Mouse (Mus musculus): ENCODE measurements around the gene Spic.
"Not testable (repeated sequence)": the region's sequence is repeated elsewhere in the genome, so short reads cannot be mapped to it uniquely, and the experiment has no call there.

The Spic gene

DNA sequence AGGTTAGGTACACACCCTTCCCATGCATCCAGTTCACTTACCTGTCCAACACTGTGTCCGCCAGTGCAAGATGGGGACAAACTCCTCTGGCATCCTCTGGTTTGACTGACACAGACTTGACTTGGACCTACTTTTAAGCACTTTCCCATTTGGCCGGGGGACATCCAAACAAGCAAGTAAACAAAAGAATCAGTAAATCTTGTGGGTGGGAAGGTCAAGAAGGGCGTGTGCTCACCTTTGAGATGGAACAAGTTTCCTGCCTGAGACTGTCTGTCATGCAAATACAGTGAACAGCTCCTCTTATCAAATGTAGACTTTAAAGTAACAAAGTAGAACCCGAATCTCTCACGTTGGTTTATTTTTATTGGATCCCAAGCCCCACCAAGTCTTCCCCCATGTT is at the start of gene Spic:
TSS of gene Spic (minus strand) at position 91 of the 400 bp plus-strand sequence.
- DNase-seq (ENCODE audit: extremely low read depth, insufficient read length, low spot score) = no peak

DNA sequence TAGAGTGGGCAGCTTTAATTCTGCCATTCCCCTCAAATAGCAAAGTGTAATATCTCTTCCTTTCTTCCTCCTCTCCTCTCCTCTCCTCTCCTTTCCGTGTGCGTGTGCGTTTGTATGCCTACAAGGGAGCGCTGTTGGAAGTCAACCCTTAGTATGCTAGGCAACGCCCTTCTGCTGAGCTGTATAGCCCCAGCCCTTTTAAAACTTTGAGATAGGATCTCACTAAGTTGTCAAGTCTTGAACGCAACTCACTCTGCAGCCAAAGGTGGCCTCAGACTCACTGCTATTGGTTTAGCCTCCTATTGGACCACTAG is 47.5 kb upstream of the Spic start:
- DNase-seq (ENCODE audit: extremely low read depth, insufficient read length, low spot score) = no peak

DNA sequence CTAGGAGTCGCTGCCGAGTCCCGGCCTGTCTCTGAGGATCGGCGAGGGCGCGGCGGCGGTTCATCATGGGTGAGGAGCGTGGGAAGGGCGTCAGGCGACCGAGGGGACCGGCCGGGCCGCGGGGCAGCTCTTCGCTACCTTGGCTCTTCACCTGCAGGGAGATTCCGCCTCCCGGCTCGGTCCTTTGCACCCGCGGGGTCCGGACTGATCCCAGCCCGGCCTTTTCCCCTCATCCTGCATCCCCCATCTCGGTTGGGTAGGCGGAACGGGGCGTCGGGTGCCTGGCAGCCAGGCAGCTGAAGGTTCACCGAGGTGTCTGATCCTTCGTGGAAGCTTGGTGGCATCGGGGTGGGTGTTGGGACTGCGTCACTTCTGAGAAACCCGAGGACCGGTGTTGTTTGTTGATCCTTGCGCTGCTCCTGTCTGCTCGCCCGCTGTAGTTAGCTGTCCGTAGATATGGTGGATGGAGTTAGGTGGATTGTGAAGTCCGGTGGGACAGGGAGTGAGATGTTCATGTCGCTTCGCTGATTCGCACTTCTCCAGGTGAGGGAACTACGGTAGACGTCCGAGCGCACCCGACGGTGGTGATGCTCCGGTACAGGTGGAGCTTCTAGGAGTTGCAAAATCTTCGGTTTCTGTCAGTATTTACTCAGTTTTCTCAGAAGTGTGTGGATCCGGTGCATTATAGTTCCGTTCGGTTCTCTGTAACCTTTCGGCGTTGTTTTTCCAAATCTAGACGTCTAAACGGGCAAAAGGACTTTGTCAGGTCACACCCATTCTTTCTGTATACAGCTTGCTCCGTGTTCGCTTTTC is 46.9 kb upstream of the Spic start:
- no peak for DNase-seq (ENCODE audit: extremely low read depth, insufficient read length, low spot score)

DNA sequence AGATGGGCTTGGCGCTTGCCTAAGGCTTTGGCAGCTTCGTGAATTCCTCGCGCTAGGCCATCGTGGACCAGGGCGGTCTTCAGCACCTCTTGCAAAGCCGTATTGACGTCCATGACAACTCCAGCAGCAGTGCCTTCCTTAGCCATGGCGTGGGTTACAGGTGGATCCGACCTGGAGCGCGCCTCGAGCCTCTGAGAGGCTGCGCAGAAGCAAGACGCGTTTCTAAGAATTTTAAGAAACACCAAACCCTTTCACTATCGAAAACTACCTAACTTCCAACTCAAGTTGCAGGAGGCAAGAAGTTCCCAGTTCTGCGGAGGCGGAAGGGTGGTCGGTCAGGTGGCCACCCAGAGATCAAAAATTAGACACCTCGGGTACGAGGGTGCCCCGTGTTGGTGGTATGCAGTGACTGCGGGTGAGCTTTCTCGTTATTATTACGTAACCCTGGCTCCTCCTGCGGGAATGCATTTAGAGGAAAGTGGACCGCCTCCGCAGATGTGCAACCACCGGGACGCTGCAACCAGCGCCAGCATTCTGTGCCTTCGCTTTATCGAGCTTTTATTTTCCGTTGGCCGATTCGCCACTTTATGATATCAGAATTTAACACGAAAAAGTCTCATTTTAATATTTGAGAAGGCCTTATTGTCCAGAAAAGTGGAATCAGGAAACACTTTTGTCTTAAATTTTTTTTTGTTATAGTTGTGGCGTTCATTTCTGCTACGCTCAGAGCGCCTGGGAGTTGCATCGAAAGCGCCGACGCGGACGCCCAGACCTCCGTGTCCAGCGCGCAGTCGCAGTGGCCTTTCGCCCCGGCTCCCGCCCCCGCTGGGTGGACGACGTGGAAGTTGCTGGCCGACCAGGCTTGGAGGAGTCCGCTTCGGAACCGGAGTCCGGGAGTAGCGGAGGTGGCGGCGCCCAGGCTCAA is 46.0 kb upstream of the Spic start, which contains the start of gene Arl1:
TSS of gene Arl1 (plus strand) at position 288 of the 925 bp plus-strand sequence.
- peak; percentile 89 for DNase-seq (ENCODE audit: extremely low read depth, insufficient read length, low spot score)

DNA sequence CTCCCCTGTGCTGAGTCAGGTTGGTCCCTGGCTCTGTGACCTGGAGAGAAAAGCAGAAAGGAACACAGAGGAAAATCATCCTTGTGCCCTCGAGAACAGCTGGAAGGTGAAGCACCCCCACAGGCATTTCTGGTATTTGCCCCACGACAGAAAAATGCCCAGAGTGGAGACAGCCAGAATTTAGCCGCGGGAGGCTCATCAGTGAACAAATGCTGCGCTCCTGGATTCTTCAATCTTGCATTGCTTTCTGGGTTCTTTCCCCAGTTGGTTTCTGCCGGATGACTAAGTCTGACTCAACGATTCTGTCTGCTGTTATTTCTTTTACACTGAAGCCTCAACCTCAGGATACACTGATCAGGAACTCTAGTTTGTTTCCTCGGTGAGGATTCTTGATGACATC is 43.4 kb upstream of the Spic start:
- peak; percentile 64 for DNase-seq (ENCODE audit: extremely low read depth, insufficient read length, low spot score)

DNA sequence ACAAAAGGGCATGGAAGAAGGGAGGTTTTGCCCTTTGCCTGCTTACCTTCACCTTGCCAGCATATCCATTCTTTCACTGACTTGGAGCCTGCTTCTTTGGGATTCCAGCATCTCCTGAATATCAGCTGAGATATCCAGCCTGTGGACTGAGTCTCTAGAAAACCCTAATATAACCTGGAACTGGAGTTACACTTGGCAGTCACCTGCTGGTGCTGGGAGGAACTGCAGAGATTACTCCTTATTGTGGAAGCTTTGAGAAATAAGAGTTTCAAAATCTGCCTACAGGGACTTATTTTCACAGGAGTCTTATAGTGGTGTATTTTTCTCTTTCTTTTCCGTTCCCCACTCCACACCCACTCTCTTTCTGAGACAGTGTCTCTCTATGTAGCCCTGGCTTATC is 42.3 kb upstream of the Spic start:
- peak; percentile 37 for DNase-seq (ENCODE audit: extremely low read depth, insufficient read length, low spot score)

DNA sequence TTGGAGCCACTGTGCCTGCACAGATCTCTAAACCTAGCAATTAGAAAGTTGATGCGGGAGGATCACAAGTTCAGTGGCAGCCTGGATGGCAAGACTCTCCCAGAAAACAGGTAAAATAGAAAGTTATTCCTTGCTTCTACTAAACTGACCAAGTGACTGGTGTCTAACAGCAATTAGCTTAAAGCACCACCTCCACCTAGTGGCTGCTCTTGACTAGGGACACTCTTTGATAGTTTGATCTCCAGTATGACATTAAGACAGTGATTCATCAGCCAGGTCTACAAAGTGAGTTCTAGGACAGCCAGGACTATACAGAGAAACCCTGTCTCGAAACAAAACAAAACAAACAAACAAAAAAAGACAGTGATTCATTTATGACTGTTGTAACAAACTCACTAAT is 40.5 kb upstream of the Spic start:
- DNase-seq (ENCODE audit: extremely low read depth, insufficient read length, low spot score) = no peak

DNA sequence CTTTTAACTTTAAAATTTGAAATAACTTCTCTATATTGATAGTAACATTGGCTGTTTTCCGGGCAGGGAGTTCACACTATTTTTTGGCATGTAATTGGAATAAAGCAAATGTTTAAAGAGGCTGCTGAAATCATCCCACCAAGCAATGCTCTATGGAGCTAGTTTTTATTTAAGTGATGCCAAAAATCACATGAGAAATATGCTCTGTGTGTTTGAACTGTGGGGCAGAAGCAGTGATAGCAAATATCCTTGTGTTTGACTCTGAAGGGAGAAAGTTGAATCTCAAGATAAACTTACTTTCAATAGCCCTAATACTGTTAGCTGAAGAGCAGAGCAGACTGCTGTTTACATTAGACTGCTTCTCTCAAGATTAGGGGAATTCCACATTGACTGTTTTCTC is 34.8 kb upstream of the Spic start:
- DNase-seq (ENCODE audit: extremely low read depth, insufficient read length, low spot score) = no peak

DNA sequence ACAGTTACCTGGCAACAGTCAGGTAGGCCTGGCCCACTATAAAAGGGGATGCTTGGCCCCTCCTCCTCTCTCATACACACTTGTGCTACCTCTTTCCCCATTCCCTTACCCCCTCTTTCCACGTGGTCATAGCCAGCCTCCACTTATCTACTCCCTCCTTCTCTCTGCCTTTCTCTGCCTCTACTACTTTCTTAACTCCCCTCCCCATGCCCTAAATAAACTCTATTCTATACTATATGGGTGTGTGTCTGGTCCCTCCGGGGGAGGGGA is 32.9 kb upstream of the Spic start:
- no peak for DNase-seq (ENCODE audit: extremely low read depth, insufficient read length, low spot score)

DNA sequence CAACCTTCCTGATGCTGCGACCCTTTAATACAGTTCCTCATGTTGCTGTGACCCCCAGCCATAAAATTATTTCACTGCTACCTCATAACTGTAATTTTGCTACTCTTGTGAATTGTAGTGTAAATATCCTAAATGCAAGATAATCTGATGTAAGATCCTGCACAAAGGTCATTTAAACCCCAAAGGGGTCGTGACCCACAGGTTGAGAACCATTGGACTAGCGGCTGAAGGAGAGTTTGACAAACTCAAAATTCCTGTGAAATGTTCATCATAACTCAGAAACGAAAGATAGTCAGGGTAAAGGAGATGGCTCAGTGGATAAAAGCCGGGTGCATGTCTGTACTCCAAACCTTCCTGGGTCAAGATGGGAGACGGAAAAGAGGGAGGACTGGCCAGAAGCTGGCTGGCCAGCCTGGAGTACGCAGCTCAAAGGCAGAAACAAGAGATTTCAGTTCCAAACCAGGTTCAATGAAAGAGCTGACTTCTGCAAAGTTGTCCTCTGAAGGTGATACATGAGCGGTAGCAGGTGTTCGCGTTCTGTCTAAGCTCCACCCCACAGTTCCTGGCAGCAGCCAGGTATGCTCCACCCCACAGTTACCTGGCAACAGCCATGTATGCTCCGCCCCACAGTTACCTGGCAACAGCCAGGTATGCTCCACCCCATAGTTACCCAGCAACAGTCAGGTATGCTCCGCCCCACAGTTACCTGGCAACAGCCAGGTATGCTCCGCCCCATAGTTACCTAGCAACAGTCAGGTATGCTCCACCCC is 32.4 kb upstream of the Spic start:
- no peak for DNase-seq (ENCODE audit: extremely low read depth, insufficient read length, low spot score)

DNA sequence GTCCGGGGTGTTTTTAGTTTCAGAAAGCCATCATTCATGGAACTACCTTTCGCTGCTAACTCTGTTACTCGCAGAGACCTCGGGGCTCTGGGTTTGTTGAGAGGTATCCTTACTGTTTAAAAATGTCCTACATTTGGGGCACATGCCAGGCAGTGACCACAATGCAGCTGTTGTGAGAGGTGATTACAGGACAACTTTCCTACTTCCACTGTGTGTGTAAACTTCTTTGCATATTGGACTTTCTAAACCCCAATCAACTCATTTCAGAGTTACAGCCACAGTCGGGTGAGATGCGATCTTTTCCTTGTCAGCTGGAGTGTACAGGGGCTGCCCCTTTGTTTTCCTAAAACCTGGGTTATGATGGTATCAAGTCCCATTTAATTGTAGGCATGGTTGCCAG is 30.8 kb upstream of the Spic start:
- no peak for DNase-seq (ENCODE audit: extremely low read depth, insufficient read length, low spot score)

DNA sequence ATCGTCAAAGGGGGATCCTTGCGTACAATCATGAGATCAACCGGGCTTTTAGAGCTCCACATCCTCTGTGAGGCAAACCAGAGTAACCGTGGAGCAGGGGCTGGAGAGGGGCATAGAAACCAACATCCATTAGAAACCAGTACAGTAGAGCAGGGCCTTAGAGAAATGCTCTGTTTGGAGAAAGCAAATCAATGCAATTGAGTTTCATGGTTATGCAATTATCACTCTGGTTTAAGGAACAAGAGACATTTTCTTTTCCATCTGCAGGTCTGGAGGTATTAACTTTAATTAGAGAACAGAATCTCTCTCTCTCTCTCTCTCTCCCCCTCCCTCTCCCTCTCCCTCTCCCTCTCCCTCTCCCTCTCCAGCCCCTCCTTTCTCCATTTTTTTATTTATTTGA is 29.9 kb upstream of the Spic start:
- no peak for DNase-seq (ENCODE audit: extremely low read depth, insufficient read length, low spot score)

DNA sequence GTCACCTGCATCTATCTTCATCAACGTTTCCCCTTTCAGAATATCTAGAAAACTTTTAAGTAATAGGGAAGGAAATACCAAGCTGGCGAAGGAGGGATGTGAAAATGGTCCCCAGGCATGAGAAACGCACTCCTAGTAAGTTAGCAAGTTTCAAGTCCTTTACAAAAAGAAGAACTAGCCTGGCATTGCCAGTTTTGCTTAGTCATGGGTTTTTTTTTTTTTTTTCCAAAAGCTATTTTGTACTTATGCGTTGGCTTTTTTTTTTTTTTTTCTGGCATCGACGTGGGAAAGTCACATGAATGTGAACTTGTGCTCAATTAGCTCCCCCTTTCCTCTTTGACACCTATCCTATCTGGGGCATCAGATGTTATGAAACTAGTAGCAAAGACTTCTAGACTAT is 27.5 kb upstream of the Spic start:
- DNase-seq (ENCODE audit: extremely low read depth, insufficient read length, low spot score) = no peak

DNA sequence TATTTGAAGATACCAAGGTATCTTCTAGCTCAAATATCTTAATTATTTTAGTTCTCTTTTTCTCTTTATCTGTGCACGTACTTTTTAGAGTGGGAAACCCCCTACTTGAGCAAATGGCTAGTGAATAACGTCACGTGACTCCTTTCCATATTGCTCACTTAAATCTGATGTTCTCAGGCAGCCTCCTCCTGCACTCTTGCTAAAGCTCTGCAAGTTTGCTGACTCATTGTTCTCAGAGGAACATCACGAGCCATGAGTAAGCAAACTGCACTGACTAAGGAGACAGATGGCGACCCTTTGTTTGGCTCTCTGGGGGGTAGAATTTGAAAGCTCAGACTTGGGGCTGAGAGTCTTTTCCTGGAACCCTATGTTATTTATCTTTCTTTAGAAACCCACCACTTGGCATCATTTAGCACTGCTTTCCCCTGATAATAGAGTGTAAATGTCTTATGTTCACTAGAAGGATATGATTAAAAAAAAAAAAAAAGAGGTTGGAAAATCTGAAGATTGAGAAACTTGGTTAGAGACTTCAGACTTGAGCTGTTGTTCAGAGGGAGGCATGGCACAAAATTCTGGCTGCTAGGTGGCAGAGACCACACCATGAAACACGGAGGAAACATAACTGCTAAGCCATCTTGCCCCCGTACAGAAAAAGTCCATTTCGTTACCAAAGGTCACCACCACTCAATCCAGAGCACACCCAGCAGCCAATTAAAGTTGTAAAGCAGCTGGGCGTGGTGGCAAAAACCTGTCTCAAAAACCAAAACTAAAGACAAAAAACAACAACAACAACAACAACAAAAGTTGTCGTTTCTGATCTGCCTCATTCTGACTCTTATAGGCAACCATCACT is 24.1 kb upstream of the Spic start:
- no peak for DNase-seq (ENCODE audit: extremely low read depth, insufficient read length, low spot score)

DNA sequence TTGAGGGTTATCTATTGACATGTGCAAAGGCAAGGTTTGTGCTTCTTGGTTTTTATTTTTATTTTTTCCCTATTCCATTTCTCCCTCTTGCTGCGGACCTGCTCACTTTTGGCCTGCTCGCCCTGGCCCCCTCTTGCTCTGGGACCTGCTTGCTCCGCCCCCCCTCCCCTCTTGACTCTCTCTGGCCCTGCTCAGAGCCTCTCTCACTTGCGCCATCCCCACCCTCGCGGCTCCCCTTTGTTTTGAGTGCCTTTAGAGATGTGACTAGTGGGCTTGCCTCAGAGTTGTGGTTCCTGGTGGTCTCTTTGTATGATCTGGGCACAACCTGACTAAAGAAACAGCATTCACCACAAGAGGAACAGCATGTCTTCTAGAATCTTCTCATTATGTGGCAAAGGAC is 16.1 kb upstream of the Spic start:
- DNase-seq (ENCODE audit: extremely low read depth, insufficient read length, low spot score) = no peak

DNA sequence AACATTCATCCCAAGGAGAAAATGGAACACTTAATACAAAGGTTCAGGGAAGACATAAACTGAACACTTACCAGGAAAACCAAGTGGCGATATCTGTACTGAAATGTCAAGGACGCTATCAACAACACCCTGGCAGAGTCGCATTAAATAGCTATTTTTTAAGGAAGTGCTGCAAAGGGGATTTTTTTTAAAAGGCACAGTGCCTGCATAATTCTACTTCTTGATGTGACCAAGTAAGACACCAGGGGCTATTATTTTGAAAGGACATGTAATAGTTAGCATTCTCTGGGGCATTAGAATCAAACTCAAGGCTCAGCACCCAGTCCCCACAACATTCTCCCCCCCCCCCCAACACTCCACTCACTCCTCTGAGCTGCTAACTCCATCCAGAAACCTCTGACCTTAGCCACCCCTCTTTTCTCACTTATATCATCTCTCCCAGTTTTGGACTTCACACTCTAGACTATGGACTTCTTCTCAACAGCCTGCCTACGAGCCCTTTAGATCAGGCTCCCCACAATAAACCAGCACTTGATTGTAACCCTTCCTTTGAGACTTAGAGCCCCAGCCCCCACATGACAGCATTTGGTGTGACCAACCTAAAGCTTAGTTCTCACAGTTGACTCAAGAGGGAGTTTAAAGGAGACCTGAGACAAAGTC is 1.8 kb downstream of the Spic start:
- no peak for DNase-seq (ENCODE audit: extremely low read depth, insufficient read length, low spot score)

DNA sequence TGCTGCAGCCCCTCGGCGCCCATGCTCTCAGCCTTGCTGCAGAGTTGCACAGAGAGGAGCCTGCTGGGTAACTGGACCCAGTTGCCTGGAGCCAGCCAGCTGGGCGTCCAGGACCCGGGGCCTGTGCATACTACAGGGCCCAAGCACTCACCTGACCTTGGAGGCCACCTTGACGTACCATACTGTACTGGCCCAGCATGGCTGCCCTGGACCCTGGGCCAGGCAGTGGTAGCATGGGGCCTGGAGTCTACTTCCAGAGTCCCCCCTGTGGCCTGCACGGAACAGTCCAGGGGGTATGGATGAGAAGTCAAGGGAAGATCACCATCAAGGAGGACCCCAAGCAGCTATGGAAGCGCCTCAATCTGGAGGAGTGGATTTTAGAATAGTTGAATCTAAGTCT is 12.0 kb downstream of the Spic start:
- DNase-seq (ENCODE audit: extremely low read depth, insufficient read length, low spot score) = no peak

DNA sequence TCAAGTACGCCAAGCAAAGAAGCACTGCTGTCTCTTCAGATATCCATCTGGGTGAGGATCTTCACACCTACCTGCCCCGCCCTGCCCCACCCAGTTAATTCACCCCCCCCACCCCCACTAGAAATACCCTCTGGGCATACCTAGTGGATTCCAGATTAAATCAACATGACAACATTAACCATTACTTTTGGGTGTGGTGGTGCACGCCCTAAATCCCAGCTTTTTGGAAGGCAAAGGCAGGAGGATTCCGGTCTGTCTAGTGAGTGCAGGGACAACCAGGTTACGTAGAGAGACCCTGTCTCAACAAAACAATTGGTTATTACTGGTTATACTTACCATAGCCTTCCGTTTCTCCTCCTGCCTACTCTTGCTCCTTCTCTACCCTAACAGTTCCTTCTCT is 12.7 kb downstream of the Spic start:
- no peak for DNase-seq (ENCODE audit: extremely low read depth, insufficient read length, low spot score)

DNA sequence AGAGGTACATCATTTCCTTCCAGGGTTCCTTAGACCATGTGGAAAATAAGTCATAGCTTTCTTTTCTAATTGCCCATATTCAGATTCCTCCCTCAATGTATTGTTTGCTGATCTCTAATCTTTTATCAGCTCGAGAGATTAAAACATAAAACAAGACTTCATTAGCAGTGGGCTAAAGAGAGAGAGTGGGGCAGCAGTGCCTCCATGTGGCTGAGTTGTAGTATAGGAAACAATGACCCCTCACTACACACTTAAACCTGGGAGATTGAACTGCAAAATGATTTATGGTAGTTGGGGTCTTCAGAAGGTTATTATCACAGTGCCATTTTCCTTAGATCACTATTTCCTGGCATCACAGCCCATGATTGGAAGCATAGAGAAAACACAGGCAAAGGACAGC is 15.1 kb downstream of the Spic start:
- DNase-seq (ENCODE audit: extremely low read depth, insufficient read length, low spot score) = no peak

DNA sequence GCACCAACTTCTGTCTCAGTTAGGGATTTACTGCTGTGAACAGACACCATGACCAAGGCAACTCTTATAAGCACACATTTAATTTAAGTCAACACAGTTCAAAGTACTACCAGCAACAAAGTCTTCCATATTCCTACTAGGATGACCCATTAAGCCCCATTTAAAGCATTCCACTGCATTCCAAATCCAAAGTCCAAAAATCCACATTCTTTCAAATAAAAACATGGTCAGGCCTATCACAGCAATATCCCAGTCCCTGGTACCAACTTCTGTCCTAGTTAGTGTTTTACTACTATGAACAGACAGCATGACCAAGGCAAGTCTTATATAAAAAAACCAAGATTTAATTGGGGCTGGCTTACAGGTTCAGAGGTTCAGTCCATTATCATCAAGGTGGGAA is 21.0 kb downstream of the Spic start:
- not testable (repeated sequence) for DNase-seq (ENCODE audit: extremely low read depth, insufficient read length, low spot score)
